Mouse (Mus musculus) lung, embryonic 15.5 days (tissue): ENCODE data around the gene Enho. TPM values are rescaled to one million over a fixed set of nuclear protein-coding genes. Genes with fewer than 3 reads are reported as not detected.
"Not testable (repeated sequence)": the region's sequence is repeated elsewhere in the genome, so short reads cannot be mapped to it uniquely, and the experiment has no call there.

ENCODE experiments used
- ATAC-seq: fragments of 200-750 bp; cut with Nextera tagmentation; 2 replicates; pipeline ENCODE4 v1.8.0; 2017; ENCODE audit warnings: moderate number of reproducible peaks, borderline replicate concordance; ENCODE audit not compliant: low FRiP score, low TSS enrichment; ENCODE audit errors: extremely low read depth
- H3K27ac ChIP-seq: fragments of 300-500 bp; sonication (generic); 2 replicates; pipeline ENCODE4 v1.5.1; 2015; ENCODE audit warnings: moderate library complexity, mild to moderate bottlenecking, inconsistent platforms
- H3K27me3 ChIP-seq: fragments of 300-500 bp; sonication (generic); 2 replicates; pipeline ENCODE4 v1.6.1; 2015; ENCODE audit warnings: inconsistent platforms
- H3K36me3 ChIP-seq: fragments of 300-500 bp; sonication (generic); 2 replicates; pipeline ENCODE4 v1.6.1; 2015; ENCODE audit warnings: inconsistent platforms
- H3K4me1 ChIP-seq: fragments of 300-500 bp; sonication (generic); 2 replicates; pipeline ENCODE4 v1.6.1; 2015; ENCODE audit warnings: inconsistent platforms
- H3K4me2 ChIP-seq: fragments of 300-500 bp; sonication (generic); 2 replicates; pipeline ENCODE4 v1.6.1; 2015; ENCODE audit warnings: inconsistent platforms, mild to moderate bottlenecking, moderate library complexity
- H3K4me3 ChIP-seq: fragments of 300-500 bp; sonication (generic); 2 replicates; pipeline ENCODE4 v1.5.1; 2015; ENCODE audit warnings: mild to moderate bottlenecking, inconsistent platforms
- H3K9ac ChIP-seq: fragments of 300-500 bp; sonication (generic); 2 replicates; pipeline ENCODE4 v1.6.1; 2015; ENCODE audit warnings: inconsistent platforms
- H3K9me3 ChIP-seq: fragments of 300-500 bp; sonication (generic); 2 replicates; pipeline ENCODE4 v1.6.1; 2016; ENCODE audit warnings: inconsistent platforms
- WGBS: fragments of 180-500 bp; shearing (Covaris S2); methylation state at CpG from one replicate; pipeline ENCODE4 v1.1.7; 2015; 5-methylcytosine and 5-hydroxymethylcytosine counted together
- polyA plus RNA-seq: library from polyadenylated mRNA; unstranded; fragments of >200 nt; fragmentation: Nextera tagmentation; extraction: Ambion mirVana; gene quantifications from 2 replicates; pipeline ENCODE4 v1.2.1, GENCODE M21; 2015

Enho gene
- 8.1 and 9.7 TPM in 2 replicates for polyA plus RNA-seq

- Histone ChIP-seq H3K4me1 (peaks cover 25% of the 10 kb centered on the region), H3K4me2 (peak within 1 kb of the TSS; percentile 88), H3K36me3 (no peaks in the 10 kb centered on the region), H3K9ac (peak within 1 kb of the TSS; percentile 60), H3K27me3 (peaks cover 7% of the 10 kb centered on the region; the same call in 1 of the 2 replicates), H3K9me3 (no peaks in the 10 kb centered on the region), H3K4me3 (peak within 1 kb of the TSS; percentile 56), H3K27ac (peak within 1 kb of the TSS; percentile 69)
- whole genome bisulfite sequencing = under 1% methylated on average over 52 of the region's 74 CpGs
- ATAC-seq = peak; percentile 93
These were observed at the start of gene Enho for GRCm38 (mm10) chr4:41639913-41640507. Gene Enho (minus strand): TSS chr4:41640324.

- H3K9ac ChIP-seq, H3K4me2 ChIP-seq, ATAC-seq, H3K36me3 ChIP-seq, H3K4me3 ChIP-seq, H3K4me1 ChIP-seq, H3K27me3 ChIP-seq, H3K9me3 ChIP-seq: not testable (repeated sequence)
- 27% methylated on average over 1 of the region's 1 CpGs for WGBS
- H3K27ac ChIP-seq = peak overlapping the region; percentile 70
These were observed 48.4 kb upstream of the Enho start for GRCm38 (mm10) chr4:41688562-41688961.

- WGBS = 65% methylated on average over 10 of the region's 10 CpGs
- not testable (repeated sequence) for H3K4me3 ChIP-seq, ATAC-seq, H3K27me3 ChIP-seq, H3K27ac ChIP-seq, H3K9me3 ChIP-seq, H3K9ac ChIP-seq, H3K4me2 ChIP-seq, H3K36me3 ChIP-seq
- H3K4me1 ChIP-seq = peaks cover 18% of the 10 kb centered on the region
These were observed 45.9 kb upstream of the Enho start for GRCm38 (mm10) chr4:41685882-41686492.

- H3K27me3 ChIP-seq, ATAC-seq, H3K9me3 ChIP-seq, H3K4me3 ChIP-seq, H3K9ac ChIP-seq, H3K36me3 ChIP-seq, H3K27ac ChIP-seq: not testable (repeated sequence)
- Histone ChIP-seq H3K4me1 (peaks cover 18% of the 10 kb centered on the region), H3K4me2 (peak overlapping the region; percentile 35)
- WGBS = 1% methylated on average over 14 of the region's 14 CpGs
These were observed 44.9 kb upstream of the Enho start for GRCm38 (mm10) chr4:41684931-41685453.

GRCm38 (mm10) chr4:41684131-41684930 lies 44.2 kb upstream of the Enho start:
- H3K4me1 ChIP-seq = peaks cover 25% of the 10 kb centered on the region
- not testable (repeated sequence) for H3K9ac ChIP-seq, H3K9me3 ChIP-seq, H3K27me3 ChIP-seq, ATAC-seq, H3K4me3 ChIP-seq, H3K36me3 ChIP-seq, H3K27ac ChIP-seq
- 5% methylated on average over 27 of the region's 27 CpGs for WGBS
- H3K4me2 ChIP-seq = peak overlapping the region; percentile 35

- ATAC-seq = peak; percentile 45; the same call in 1 of the 2 replicates
- Histone ChIP-seq H3K4me1 (peaks cover 30% of the 10 kb centered on the region), H3K4me3 (peak overlapping the region; percentile 24; the same call in 1 of the 2 replicates), H3K4me2 (peak overlapping the region; percentile 48)
- H3K27me3 ChIP-seq, H3K27ac ChIP-seq, H3K9ac ChIP-seq, H3K36me3 ChIP-seq, H3K9me3 ChIP-seq: not testable (repeated sequence)
- WGBS = 0% methylated on average over 1 of the region's 27 CpGs
These were observed 43.2 kb upstream of the Enho start for GRCm38 (mm10) chr4:41683303-41683702.

- Histone ChIP-seq H3K4me2 (peak overlapping the region; percentile 48), H3K36me3 (no peaks in the 10 kb centered on the region), H3K27ac (peak overlapping the region; percentile 47), H3K9ac (peak overlapping the region; percentile 7; the same call in 1 of the 2 replicates), H3K27me3 (0 out of 2 replicates have a peak, but pooled peaks cover 5% of the 10 kb centered on the region), H3K4me1 (peaks cover 34% of the 10 kb centered on the region), H3K9me3 (no peaks in the 10 kb centered on the region), H3K4me3 (no peak overlapping the region)
- ATAC-seq = no peak
- 27% methylated on average over 6 of the region's 6 CpGs for WGBS
These were observed 42.7 kb upstream of the Enho start for GRCm38 (mm10) chr4:41682789-41683188.

- Histone ChIP-seq H3K27ac (peak overlapping the region; percentile 41), H3K9me3 (no peaks in the 10 kb centered on the region), H3K9ac (no peak overlapping the region), H3K4me1 (peaks cover 41% of the 10 kb centered on the region), H3K27me3 (0 out of 2 replicates have a peak, but pooled peaks cover 5% of the 10 kb centered on the region), H3K4me2 (no peak overlapping the region), H3K4me3 (no peak overlapping the region), H3K36me3 (no peaks in the 10 kb centered on the region)
- 58% methylated on average over 10 of the region's 10 CpGs for WGBS
- ATAC-seq = no peak
These were observed 41.8 kb upstream of the Enho start for GRCm38 (mm10) chr4:41681947-41682346.

GRCm38 (mm10) chr4:41681176-41681575 lies 41.1 kb upstream of the Enho start:
- no peak overlapping the region for H3K9ac ChIP-seq
- 60% methylated on average over 4 of the region's 4 CpGs for WGBS
- 0 out of 2 replicates have a peak, but pooled peaks cover 5% of the 10 kb centered on the region for H3K27me3 ChIP-seq
- no peaks in the 10 kb centered on the region for H3K9me3 ChIP-seq
- no peaks in the 10 kb centered on the region for H3K36me3 ChIP-seq
- H3K27ac ChIP-seq = no peak overlapping the region
- no peak overlapping the region for H3K4me3 ChIP-seq
- no peak overlapping the region for H3K4me2 ChIP-seq
- peaks cover 49% of the 10 kb centered on the region for H3K4me1 ChIP-seq
- no peak for ATAC-seq

GRCm38 (mm10) chr4:41679291-41679690 lies 39.2 kb upstream of the Enho start:
- 50% methylated on average over 1 of the region's 2 CpGs for WGBS
- H3K4me2 ChIP-seq = no peak overlapping the region
- H3K9ac ChIP-seq = no peak overlapping the region
- no peaks in the 10 kb centered on the region for H3K9me3 ChIP-seq
- ATAC-seq = 0 out of 2 replicates have a peak, but pooled peaks have one; percentile 32
- H3K4me1 ChIP-seq = peaks cover 53% of the 10 kb centered on the region
- H3K27me3 ChIP-seq = 0 out of 2 replicates have a peak, but pooled peaks cover 5% of the 10 kb centered on the region
- no peak overlapping the region for H3K4me3 ChIP-seq
- no peaks in the 10 kb centered on the region for H3K36me3 ChIP-seq
- no peak overlapping the region for H3K27ac ChIP-seq

- Histone ChIP-seq H3K9ac (no peak overlapping the region), H3K4me3 (no peak overlapping the region), H3K36me3 (no peaks in the 10 kb centered on the region), H3K4me1 (peaks cover 52% of the 10 kb centered on the region), H3K4me2 (no peak overlapping the region), H3K27ac (no peak overlapping the region), H3K27me3 (0 out of 2 replicates have a peak, but pooled peaks cover 5% of the 10 kb centered on the region), H3K9me3 (no peaks in the 10 kb centered on the region)
- no peak for ATAC-seq
- 38% methylated on average over 6 of the region's 6 CpGs for WGBS
These were observed 38.7 kb upstream of the Enho start for GRCm38 (mm10) chr4:41678863-41679262.
